Mouse (Mus musculus) heart, embryonic 16.5 days (tissue): ENCODE results near the gene Stat5b. TPM values are rescaled to one million over a fixed set of nuclear protein-coding genes. Genes with fewer than 3 reads are reported as not detected.

Experiments
- ATAC-seq: fragments of 200-750 bp; cut with Nextera tagmentation; replicated peaks from 2 replicates; pipeline ENCODE4 v1.8.0; 2017; ENCODE audit warnings: moderate number of reproducible peaks; ENCODE audit not compliant: insufficient read depth, low FRiP score; ENCODE audit errors: extremely low read depth
- H3K27ac ChIP-seq: fragments of 300-500 bp; sonication (generic); 2 replicates; pipeline ENCODE4 v1.5.1; 2014; ENCODE audit warnings: mild to moderate bottlenecking, low read length, control low read depth, moderate library complexity
- H3K27me3 ChIP-seq: fragments of 300-500 bp; sonication (generic); 2 replicates; pipeline ENCODE4 v1.6.1; 2014; ENCODE audit warnings: low read length, mixed read lengths; ENCODE audit not compliant: control insufficient read depth, insufficient read depth
- H3K36me3 ChIP-seq: fragments of 300-500 bp; sonication (generic); 2 replicates; pipeline ENCODE4 v1.6.1; 2014; ENCODE audit not compliant: control insufficient read depth, insufficient read depth
- H3K4me1 ChIP-seq: fragments of 300-500 bp; sonication (generic); 2 replicates; pipeline ENCODE4 v1.6.1; 2014; ENCODE audit warnings: low read length, mixed read lengths; ENCODE audit not compliant: control insufficient read depth, insufficient read depth
- H3K4me2 ChIP-seq: fragments of 300-500 bp; sonication (generic); 2 replicates; pipeline ENCODE4 v1.6.1; 2014; ENCODE audit warnings: low read depth, mild to moderate bottlenecking, control low read depth, low read length
- H3K4me3 ChIP-seq: fragments of 300-500 bp; sonication (generic); 2 replicates; pipeline ENCODE4 v1.5.1; 2014; ENCODE audit warnings: mild to moderate bottlenecking, control low read depth, low read length
- H3K9ac ChIP-seq: fragments of 300-500 bp; sonication (generic); 2 replicates; pipeline ENCODE4 v1.6.1; 2014; ENCODE audit warnings: low read length, control low read depth
- H3K9me3 ChIP-seq: fragments of 300-500 bp; sonication (generic); replicated peaks from 2 replicates; pipeline ENCODE4 v1.6.1; 2016; ENCODE audit warnings: low read length; ENCODE audit not compliant: control insufficient read depth
- WGBS: fragments of 180-500 bp; shearing (Covaris S2); extraction: QIAGEN DNeasy Blood & Tissue Kit; methylation state at CpG from one replicate; pipeline ENCODE4 v1.1.7; 2014; 5-methylcytosine and 5-hydroxymethylcytosine counted together
- polyA plus RNA-seq: library from polyadenylated mRNA; unstranded; fragments of >200 nt; fragmentation: Nextera tagmentation; extraction: Ambion mirVana; gene quantifications from 2 replicates; pipeline ENCODE4 v1.2.1, GENCODE M21; 2015

The Stat5b gene
- polyA plus RNA-seq, 1 experiment from 2014 or later, result 36.5 TPM

DNA sequence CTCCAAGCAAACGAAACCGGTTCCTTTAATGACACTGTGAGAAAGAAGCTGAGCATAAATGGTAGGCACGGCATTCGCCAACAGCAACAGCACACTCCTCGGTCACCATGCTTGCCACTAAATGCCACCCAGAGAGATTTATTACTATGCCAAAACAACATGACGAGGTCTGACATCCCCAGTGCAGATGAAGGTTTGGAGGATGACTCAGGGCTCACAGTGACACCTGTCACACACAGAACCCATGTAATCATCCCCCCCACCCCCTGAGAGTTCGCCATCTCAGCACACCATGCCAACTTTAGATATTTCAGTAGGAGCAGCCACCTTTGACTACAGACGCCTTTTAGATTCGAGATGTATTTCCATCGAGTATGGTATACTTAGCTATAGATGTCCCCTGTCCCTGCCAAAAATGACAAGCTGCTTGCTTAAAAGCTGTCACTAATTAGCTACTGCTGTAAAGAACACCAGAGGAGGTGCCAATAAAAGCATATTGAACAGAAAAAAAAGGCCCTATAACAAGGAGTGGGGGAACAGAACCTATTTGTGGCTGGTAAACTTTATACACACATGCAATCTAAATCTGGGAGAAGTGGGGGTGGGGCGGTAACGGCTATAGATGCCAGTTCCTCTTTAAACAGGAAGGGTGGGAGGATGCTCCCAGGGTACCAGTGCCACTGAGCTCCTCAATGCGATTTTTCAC lies 24.2 kb downstream of the Stat5b start:
- Histone ChIP-seq H3K9ac (no peak overlapping the region), H3K9me3 (no peaks in the 10 kb centered on the region; the same call in 1 of the 2 replicates), H3K27ac (no peak overlapping the region), H3K27me3 (no peaks in the 10 kb centered on the region), H3K4me3 (no peak overlapping the region), H3K36me3 (0 out of 2 replicates have a peak, but pooled peaks cover 3% of the 10 kb centered on the region), H3K4me1 (peaks cover 59% of the 10 kb centered on the region), H3K4me2 (no peak overlapping the region)
- 79% methylated on average over 13 of the region's 13 CpGs for WGBS
- ATAC-seq, result no peak

DNA sequence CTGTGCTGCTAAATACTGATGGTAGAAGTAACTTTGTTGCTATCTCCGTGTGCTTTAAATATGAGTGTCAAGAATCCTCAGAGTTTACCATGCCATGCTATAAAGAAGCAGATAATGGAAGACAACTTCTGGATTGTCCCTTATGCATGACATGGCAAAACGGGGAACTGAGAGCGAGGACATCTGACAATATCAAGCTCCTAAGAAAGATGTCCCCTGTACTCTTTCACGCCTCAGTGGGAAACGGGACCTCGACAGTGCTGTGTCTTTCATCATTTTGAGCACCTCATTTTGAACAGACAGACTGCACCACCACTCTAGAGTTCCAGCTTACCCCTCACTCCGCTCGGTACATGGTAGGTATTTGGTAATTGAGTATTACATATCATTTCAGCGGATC lies 25.1 kb downstream of the Stat5b start:
- no peak for ATAC-seq
- Histone ChIP-seq H3K9ac (no peak overlapping the region), H3K4me2 (no peak overlapping the region), H3K4me3 (no peak overlapping the region), H3K27me3 (no peaks in the 10 kb centered on the region), H3K27ac (peak overlapping the region; percentile 41; the same call in 1 of the 2 replicates), H3K4me1 (peaks cover 61% of the 10 kb centered on the region), H3K36me3 (0 out of 2 replicates have a peak, but pooled peaks cover 3% of the 10 kb centered on the region), H3K9me3 (no peaks in the 10 kb centered on the region; the same call in 1 of the 2 replicates)
- WGBS, result 69% methylated on average over 9 of the region's 9 CpGs

DNA sequence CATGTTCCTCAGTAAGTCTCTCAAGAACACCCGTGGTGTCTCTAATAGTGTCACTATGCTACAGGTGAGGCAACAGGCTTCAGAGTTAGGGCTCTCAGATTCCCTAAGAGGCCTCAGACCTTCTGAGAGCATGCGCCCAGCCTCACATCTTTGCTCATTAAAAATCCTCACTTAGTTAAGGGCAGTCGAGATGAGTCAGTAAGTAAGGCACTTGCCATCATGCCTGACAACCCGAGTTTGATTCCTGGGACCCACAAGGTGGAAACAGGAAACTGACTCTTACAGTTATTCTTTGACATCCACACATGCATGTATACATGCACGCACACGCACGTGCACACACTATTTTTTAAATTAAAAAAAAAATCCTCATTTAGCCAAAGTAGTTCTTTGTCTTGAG lies 26.0 kb downstream of the Stat5b start:
- Histone ChIP-seq H3K4me2 (no peak overlapping the region), H3K9me3 (no peaks in the 10 kb centered on the region; the same call in 1 of the 2 replicates), H3K9ac (0 out of 2 replicates have a peak overlapping the region, but pooled peaks have one; percentile 17), H3K4me1 (peaks cover 65% of the 10 kb centered on the region), H3K4me3 (no peak overlapping the region), H3K36me3 (0 out of 2 replicates have a peak, but pooled peaks cover 3% of the 10 kb centered on the region), H3K27ac (peak overlapping the region; percentile 73), H3K27me3 (no peaks in the 10 kb centered on the region)
- WGBS, result 68% methylated on average over 7 of the region's 7 CpGs
- no peak for ATAC-seq

DNA sequence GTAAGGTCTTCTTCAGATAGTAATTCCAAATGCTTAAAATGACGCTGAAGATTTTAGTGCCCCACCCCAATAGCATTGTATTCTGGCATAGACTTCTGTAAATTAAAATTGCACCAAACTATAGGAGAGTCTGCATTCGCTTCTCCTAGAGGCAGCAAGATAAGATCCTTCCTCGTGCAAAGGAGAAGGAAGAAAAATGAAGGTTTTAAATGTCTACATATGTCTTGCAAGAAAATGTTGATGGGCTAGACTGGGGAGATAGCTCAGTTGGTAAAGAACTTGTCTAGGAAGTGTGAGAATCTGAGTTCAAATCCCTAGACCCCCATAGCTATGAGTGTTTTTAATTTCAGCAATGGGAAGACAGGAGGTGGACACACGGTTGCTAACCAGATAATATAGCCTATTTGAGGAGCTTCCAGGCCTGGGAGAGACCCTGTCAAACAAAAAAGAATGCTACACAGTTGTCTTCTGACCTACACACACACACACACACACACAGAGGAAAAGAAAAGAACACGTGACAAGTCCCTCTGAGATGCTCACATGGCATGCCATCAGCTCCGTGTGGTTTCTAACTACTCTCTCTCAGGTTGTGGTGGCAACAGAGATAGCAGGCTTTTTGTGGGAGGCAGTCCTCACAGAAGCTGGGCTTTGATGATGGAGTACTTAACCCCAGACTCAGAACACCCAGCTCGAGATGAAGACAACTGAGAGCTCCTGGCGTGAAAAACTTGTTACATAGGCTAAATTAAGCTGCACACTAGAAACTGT lies 26.8 kb downstream of the Stat5b start:
- no peaks in the 10 kb centered on the region for H3K27me3 ChIP-seq
- H3K4me2 ChIP-seq, result no peak overlapping the region
- H3K4me1 ChIP-seq, result peaks cover 60% of the 10 kb centered on the region
- peak; percentile 41; the same call in 1 of the 2 replicates for ATAC-seq
- H3K9ac ChIP-seq, result no peak overlapping the region
- H3K27ac ChIP-seq, result peak overlapping the region; percentile 73
- 43% methylated on average over 8 of the region's 8 CpGs for WGBS
- no peaks in the 10 kb centered on the region; the same call in 1 of the 2 replicates for H3K9me3 ChIP-seq
- no peak overlapping the region for H3K4me3 ChIP-seq
- H3K36me3 ChIP-seq, result 0 out of 2 replicates have a peak, but pooled peaks cover 3% of the 10 kb centered on the region

GRCm38 (mm10) chr11:100822365-100822764 lies 28.2 kb downstream of the Stat5b start:
- 43% methylated on average over 12 of the region's 12 CpGs for WGBS
- Histone ChIP-seq H3K27ac (peak overlapping the region; percentile 64), H3K36me3 (0 out of 2 replicates have a peak, but pooled peaks cover 3% of the 10 kb centered on the region), H3K4me1 (peaks cover 54% of the 10 kb centered on the region), H3K4me2 (peak overlapping the region; percentile 46), H3K27me3 (no peaks in the 10 kb centered on the region), H3K9ac (peak overlapping the region; percentile 28; the same call in 1 of the 2 replicates), H3K9me3 (no peaks in the 10 kb centered on the region; the same call in 1 of the 2 replicates), H3K4me3 (peak overlapping the region; percentile 21)
- peak; percentile 60 for ATAC-seq

GRCm38 (mm10) chr11:100821605-100822220 lies 28.8 kb downstream of the Stat5b start:
- WGBS, result 84% methylated on average over 13 of the region's 13 CpGs
- H3K4me1 ChIP-seq, result peaks cover 61% of the 10 kb centered on the region
- H3K4me3 ChIP-seq, result no peak overlapping the region
- H3K9me3 ChIP-seq, result no peaks in the 10 kb centered on the region
- no peaks in the 10 kb centered on the region for H3K36me3 ChIP-seq
- no peaks in the 10 kb centered on the region for H3K27me3 ChIP-seq
- H3K4me2 ChIP-seq, result peak overlapping the region; percentile 46
- no peak for ATAC-seq
- H3K9ac ChIP-seq, result no peak overlapping the region
- H3K27ac ChIP-seq, result no peak overlapping the region

DNA sequence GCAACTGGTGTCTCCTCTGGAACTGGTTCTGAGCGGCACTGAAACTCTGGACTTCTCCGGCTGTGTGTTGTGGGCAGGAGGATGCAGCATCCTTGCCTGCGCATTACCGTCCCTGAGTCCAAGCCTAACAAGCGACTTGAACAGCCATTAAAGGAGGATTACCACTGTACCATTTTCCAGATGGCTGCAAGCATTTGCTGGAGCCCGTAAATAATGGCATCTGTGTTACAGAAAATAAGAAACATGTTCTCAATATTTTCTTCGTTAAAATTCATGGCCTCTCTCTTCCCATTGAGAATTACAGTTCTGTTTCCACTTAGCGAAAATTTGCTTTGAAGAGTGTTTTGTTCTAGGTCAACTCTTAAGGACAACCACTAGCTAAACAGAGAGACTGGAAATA lies 30.5 kb downstream of the Stat5b start:
- Histone ChIP-seq H3K9ac (no peak overlapping the region), H3K9me3 (no peaks in the 10 kb centered on the region), H3K27me3 (no peaks in the 10 kb centered on the region), H3K4me2 (no peak overlapping the region), H3K4me1 (peaks cover 64% of the 10 kb centered on the region), H3K36me3 (no peaks in the 10 kb centered on the region), H3K4me3 (no peak overlapping the region), H3K27ac (no peak overlapping the region)
- WGBS, result 90% methylated on average over 8 of the region's 8 CpGs
- ATAC-seq, result no peak

DNA sequence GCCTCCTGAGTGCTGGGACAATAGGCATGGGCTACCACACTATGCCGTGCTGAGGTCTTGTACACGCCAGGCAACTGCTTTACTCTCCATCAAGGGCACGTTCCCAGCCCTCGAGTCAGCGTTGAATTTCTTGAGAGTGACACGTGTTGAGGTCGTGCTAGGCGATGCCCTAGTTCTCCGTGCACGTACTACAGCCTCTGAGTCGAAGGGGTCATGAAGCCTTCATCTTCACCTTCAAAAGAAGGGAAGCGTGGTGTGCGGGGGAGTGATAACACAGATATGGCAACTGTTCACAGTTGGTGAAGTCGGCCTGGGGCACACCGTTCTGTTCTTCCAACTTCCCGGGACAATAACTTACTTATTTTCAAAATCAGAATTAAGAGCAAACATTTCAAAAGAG lies 30.9 kb downstream of the Stat5b start:
- ATAC-seq, result no peak
- Histone ChIP-seq H3K27me3 (no peaks in the 10 kb centered on the region), H3K4me3 (no peak overlapping the region), H3K4me2 (no peak overlapping the region), H3K9ac (no peak overlapping the region), H3K36me3 (no peaks in the 10 kb centered on the region), H3K27ac (no peak overlapping the region), H3K9me3 (no peaks in the 10 kb centered on the region), H3K4me1 (peaks cover 65% of the 10 kb centered on the region)
- WGBS, result 53% methylated on average over 16 of the region's 16 CpGs
